ENCODE assay signal across 8 mouse cellular contexts in the genomic region with DNA sequence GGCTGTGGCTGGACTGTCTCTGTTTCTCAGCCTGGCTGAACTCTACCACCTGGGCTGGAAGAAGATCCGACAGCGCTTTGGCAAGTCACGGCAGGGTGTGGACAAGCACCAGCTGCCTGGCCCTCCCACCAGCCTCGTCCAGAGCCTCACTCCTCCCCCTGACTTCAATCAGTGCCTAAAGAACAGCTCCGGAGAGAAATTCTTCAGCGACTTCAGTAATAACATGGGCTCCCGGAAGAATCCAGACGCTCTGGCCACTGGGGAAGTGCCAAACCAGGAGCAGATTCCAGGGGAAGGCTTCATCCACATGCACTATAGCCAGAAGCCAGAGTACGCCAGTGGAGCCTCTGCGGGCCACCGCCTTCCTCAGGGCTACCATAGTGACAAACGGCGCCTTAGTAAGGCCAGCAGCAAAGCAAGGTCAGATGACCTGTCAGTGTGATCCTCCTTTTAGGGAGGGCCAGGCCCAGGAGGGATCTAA.
DNase-seq lines count a peak whose midpoint lies in the region; ATAC-seq lines count a peak whose summit lies in the region.

No protein-coding gene starts in this region.

- H3K9me3 ChIP-seq in heart, embryonic 11.5 days (replicated peaks; ENCODE audit: control insufficient read depth, low read length), result no peaks in the 10 kb centered on the region
- no peaks in the 10 kb centered on the region for H3K9me3 ChIP-seq in intestine, embryonic 15.5 days
- no peaks in the 10 kb centered on the region for H3K9me3 ChIP-seq in stomach, embryonic 15.5 days

- WGBS in heart, embryonic 11.5 days (ENCODE audit: insufficient replicate concordance), result 28% methylated on average over 13 of the region's 13 CpGs
- WGBS in intestine, embryonic 15.5 days, result 29% methylated on average over 13 of the region's 13 CpGs
- WGBS in stomach, embryonic 15.5 days, result 34% methylated on average over 13 of the region's 13 CpGs

- no peaks in the 10 kb centered on the region for H3K27me3 ChIP-seq in heart, embryonic 11.5 days (ENCODE audit: control insufficient read depth, insufficient read depth, low read length)
- no peaks in the 10 kb centered on the region for H3K27me3 ChIP-seq in intestine, embryonic 15.5 days (replicated peaks)
- no peaks in the 10 kb centered on the region for H3K27me3 ChIP-seq in stomach, embryonic 15.5 days (replicated peaks)

- no peak for DNase-seq in heart, postnatal 36 days
- peak; percentile 51 for DNase-seq in testis, postnatal 10 days (ENCODE audit: low spot score)
- no peak for DNase-seq in testis, postnatal 14 days (ENCODE audit: low spot score)
- no peak for DNase-seq in retina, postnatal 1 day

- peak overlapping the region; percentile 64; the same call in 1 of the 2 replicates for H3K27ac ChIP-seq in heart, embryonic 11.5 days (ENCODE audit: low read depth, low read length)
- H3K27ac ChIP-seq in intestine, embryonic 15.5 days, result no peak overlapping the region; the same call in 1 of the 2 replicates
- H3K27ac ChIP-seq in stomach, embryonic 15.5 days, result no peak overlapping the region

- H3K36me3 ChIP-seq in heart, embryonic 11.5 days (ENCODE audit: control insufficient read depth, insufficient read depth, low read length), result peaks cover 9% of the 10 kb centered on the region
- H3K36me3 ChIP-seq in intestine, embryonic 15.5 days, result no peaks in the 10 kb centered on the region
- H3K36me3 ChIP-seq in stomach, embryonic 15.5 days, result no peaks in the 10 kb centered on the region

- H3K4me1 ChIP-seq in heart, embryonic 11.5 days (ENCODE audit: control insufficient read depth, insufficient read depth, low read length), result peaks cover 18% of the 10 kb centered on the region
- H3K4me1 ChIP-seq in intestine, embryonic 15.5 days (replicated peaks), result peaks cover 12% of the 10 kb centered on the region; the same call in 1 of the 2 replicates
- peaks cover 6% of the 10 kb centered on the region for H3K4me1 ChIP-seq in stomach, embryonic 15.5 days

- no peak overlapping the region; the same call in 1 of the 2 replicates for H3K4me2 ChIP-seq in heart, embryonic 11.5 days
- H3K4me2 ChIP-seq in intestine, embryonic 15.5 days (replicated peaks), result peak overlapping the region; percentile 34; the same call in 1 of the 2 replicates
- H3K4me2 ChIP-seq in stomach, embryonic 15.5 days, result 0 out of 2 replicates have a peak overlapping the region, but pooled peaks have one; percentile 2

- no peak overlapping the region for H3K4me3 ChIP-seq in heart, embryonic 11.5 days (ENCODE audit: low read depth, low read length)
- H3K4me3 ChIP-seq in intestine, embryonic 15.5 days (replicated peaks), result no peak overlapping the region
- no peak overlapping the region for H3K4me3 ChIP-seq in stomach, embryonic 15.5 days (replicated peaks)

- peak; percentile 47; the same call in 1 of the 2 replicates for ATAC-seq in heart, embryonic 11.5 days (replicated peaks; ENCODE audit: insufficient number of reproducible peaks, low FRiP score, low TSS enrichment)
- peak; percentile 47 for ATAC-seq in intestine, embryonic 15.5 days
- ATAC-seq in stomach, embryonic 15.5 days (ENCODE audit: insufficient read depth, low FRiP score, low read depth), result no peak; the same call in 1 of the 2 replicates
- ATAC-seq in erythroid progenitor cell, adult 5-6 weeks (replicated peaks; ENCODE audit: low FRiP score, poor library complexity, severe bottlenecking), result no peak

- H3K9ac ChIP-seq in heart, embryonic 11.5 days (ENCODE audit: low read depth, low read length), result peak overlapping the region; percentile 49; the same call in 1 of the 2 replicates
- H3K9ac ChIP-seq in intestine, embryonic 15.5 days, result no peak overlapping the region
- no peak overlapping the region for H3K9ac ChIP-seq in stomach, embryonic 15.5 days

- intact Hi-C loops in heart, postnatal 36 days (cut with DNase I), result no loop called here

Comparison
In these comparisons a context has a peak if more than half of its experiments do, and no peak if none do; other contexts are left out.
1. ATAC-seq: peak in heart, embryonic 11.5 days (single experiment) and intestine, embryonic 15.5 days (single experiment); none in stomach, embryonic 15.5 days (single experiment) and erythroid progenitor cell, adult 5-6 weeks (single experiment).